Mouse (Mus musculus): ENCODE measurements around the gene Cnrip1. TPM values are rescaled to one million over a fixed set of nuclear protein-coding genes. Genes with fewer than 3 reads are reported as not detected.
"Not testable (repeated sequence)": the region's sequence is repeated elsewhere in the genome, so short reads cannot be mapped to it uniquely, and the experiment has no call there.

Cnrip1 gene
- 7.2 and 12.7 TPM in 2 replicates for polyA plus RNA-seq (2016; fragmentation: Nextera tagmentation; extraction: Ambion mirVana)

DNA sequence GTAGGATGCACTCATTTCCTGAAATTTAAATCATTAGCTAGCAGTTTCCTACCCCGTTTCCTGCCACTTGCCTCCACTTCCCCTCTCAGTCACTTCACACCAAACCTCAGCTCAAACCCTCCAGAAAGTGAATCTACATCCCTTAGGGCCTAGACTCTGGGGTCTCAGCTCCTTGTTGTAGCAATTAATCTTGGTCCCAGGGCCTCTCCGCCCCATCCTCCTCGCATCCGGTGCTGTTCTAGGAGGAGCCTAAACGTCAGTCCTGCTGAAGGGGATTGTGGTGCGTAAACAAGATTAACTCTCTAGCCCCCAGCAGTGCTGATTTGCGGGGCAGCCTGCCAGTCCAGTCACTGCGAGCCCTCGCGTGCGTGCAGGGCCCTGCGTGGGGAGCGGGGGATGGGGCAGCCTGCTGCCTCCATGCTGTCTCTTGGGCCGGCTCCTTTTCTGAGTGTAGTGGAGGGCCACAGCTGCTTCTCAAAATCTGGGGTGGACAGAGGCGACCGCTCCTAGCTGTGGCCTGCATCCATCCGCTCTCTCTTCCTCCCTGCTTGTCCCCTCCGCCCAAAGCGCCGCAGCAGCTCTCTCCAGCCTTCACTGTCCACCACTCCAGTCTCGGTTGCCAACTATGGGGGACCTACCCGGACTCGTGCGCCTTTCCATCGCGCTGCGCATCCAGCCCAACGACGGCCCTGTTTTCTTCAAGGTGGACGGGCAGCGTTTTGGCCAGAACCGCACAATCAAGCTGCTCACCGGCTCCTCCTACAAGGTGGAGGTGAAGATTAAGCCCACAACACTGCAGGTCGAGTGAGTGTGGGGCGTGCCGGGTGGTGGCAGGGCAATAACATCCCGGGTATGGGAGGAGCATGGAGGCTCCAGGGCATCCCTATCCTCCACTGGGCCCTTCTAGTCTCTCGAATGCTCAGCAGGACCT is at the start of gene Cnrip1, which contains the start of gene Plek:
TSS of gene Cnrip1 (plus strand) at position 42 of the 931 bp plus-strand sequence.
TSS of gene Plek (minus strand) at position 837 of the 931 bp plus-strand sequence.
- peaks cover 11% of the 10 kb centered on the region for H3K4me1 ChIP-seq
- H3K27me3 ChIP-seq (ENCODE audit: insufficient read depth, poor library complexity, severe bottlenecking), result no peaks in the 10 kb centered on the region
- H3K4me3 ChIP-seq, result peak within 1 kb of the TSS; percentile 66
- peak; percentile 77 for DNase-seq (ENCODE audit: low spot score)
- peak within 1 kb of the TSS; percentile 84 for H3K27ac ChIP-seq
- H3K9me3 ChIP-seq, result no peaks in the 10 kb centered on the region
- under 1% methylated on average over 38 of the region's 38 CpGs for whole genome bisulfite sequencing
- no peaks in the 10 kb centered on the region for H3K36me3 ChIP-seq

DNA sequence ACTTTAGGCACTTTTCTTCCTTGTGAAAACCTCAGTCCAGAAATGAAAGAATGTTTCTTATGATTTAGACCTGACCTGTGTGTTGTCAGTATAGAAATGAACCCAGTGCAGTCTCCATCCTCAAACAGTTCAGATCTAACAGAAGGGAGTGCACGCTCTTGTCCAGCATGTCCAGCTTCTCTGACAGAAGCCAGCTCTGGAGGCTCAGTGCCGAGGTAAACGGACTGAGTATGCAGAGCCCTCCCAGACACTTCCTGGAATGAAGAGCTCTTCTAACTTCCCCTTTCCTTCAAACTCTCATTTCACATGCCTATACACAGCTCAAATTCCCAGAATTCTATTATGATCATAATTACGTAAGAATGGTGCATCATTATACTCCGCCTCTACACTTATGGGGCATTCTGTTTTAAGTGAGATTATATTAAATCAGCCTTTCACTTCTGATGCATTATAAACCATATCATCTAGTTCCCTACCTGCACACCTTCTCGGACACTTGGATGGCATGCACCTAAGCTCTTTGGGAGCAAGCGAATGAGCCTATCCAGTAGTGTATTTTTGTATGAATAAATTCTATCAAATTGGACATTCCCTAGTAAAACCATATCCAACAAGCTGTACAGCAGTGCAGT is 48.5 kb upstream of the Cnrip1 start:
- no peak overlapping the region for H3K4me3 ChIP-seq
- no peaks in the 10 kb centered on the region for H3K27me3 ChIP-seq (ENCODE audit: insufficient read depth, poor library complexity, severe bottlenecking)
- no peaks in the 10 kb centered on the region for H3K9me3 ChIP-seq
- H3K27ac ChIP-seq, result no peak overlapping the region
- no peaks in the 10 kb centered on the region for H3K36me3 ChIP-seq
- H3K4me1 ChIP-seq, result no peaks in the 10 kb centered on the region
- no peak for DNase-seq (ENCODE audit: low spot score)
- 77% methylated on average over 7 of the region's 7 CpGs for WGBS

DNA sequence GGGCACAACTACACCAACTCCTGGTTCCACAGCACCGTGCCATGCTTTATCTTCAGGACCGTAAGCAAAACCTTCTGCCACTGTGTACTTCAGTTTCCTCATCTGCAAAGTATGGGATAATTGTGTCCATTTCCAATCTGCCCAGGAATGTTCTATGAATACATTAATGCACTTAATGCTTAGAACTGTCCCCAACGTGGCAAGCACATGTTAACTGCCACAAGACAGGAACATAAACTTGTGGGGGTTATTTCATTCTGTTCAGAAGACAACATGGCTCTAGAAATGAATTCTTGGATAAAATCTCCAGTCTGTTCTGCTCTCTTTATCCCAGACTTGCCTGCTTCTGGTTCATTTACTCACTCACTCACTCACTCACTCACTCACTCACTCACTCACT is 47.6 kb upstream of the Cnrip1 start:
- no peaks in the 10 kb centered on the region for H3K4me1 ChIP-seq
- WGBS, result 71% methylated on average over 3 of the region's 3 CpGs
- H3K4me3 ChIP-seq, result no peak overlapping the region
- H3K9me3 ChIP-seq, result no peaks in the 10 kb centered on the region
- H3K27ac ChIP-seq, result no peak overlapping the region
- H3K36me3 ChIP-seq, result no peaks in the 10 kb centered on the region
- H3K27me3 ChIP-seq (ENCODE audit: insufficient read depth, poor library complexity, severe bottlenecking), result no peaks in the 10 kb centered on the region
- no peak for DNase-seq (ENCODE audit: low spot score)

DNA sequence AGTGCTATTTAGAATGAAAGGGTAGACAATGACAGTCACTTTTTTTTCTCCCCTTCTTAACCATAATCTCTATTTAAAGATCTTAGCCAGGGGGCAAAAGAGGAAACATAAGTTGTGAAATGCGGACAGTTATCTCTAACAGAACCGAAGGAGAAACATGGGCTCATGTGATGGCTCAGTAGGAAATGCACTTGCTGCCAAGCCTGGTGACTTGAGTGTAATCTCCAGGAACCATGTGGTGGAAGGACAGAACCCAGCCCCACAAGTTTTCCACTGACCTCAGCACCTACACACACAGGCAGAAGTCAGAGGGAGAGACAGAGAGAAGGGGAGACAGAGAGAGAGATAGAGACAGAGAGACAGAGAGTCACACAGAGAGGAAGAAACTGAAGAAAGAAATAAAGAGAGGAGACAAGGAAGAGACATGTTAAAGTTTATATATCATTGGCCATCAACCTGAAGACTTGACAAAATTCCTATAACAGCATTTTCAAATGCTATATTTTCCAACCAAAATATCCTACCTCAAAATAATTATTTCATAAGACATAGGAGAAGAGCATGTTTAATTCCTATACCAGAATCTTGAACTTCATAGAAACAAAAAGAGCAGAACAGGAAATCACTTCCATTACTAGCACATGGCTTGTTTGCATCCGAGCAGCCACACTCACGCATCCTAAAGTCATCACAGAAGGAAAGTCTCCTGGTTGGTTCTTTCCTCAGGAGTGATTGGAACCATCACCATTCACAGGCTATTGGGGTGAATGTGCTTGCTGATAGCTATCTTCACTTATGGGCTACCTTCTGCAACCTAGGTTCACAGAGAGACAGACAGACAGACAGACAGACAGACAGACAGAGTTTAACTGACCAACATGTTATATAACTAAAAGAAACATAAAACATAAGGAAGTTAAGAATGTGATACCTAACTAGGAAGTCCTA is 46.2 kb upstream of the Cnrip1 start:
- no peak for DNase-seq (ENCODE audit: low spot score)

DNA sequence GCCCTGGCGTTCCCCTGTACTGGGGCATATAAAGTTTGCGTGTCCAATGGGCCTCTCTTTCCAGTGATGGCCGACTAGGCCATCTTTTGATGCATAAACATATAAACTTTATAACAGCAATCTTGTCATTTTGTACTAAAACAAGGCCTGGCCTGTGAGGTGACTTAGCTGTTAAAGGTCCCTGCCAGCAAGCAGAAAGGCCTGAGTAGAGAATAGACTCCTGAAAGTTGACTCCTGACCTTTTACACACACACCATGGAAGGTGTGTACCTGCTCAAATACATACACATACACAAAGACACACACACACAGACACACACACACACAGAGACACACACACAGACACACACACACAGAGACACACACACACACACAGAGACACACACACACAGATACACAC is 44.9 kb upstream of the Cnrip1 start:
- H3K9me3 ChIP-seq; H3K4me3 ChIP-seq; H3K27ac ChIP-seq; H3K27me3 ChIP-seq (ENCODE audit: insufficient read depth, poor library complexity, severe bottlenecking); H3K36me3 ChIP-seq; H3K4me1 ChIP-seq; DNase-seq (ENCODE audit: low spot score): not testable (repeated sequence)
- 75% methylated on average over 3 of the region's 3 CpGs for WGBS

More for the DNA sequence above, 46.2 kb upstream of the Cnrip1 start:
- 74% methylated on average over 4 of the region's 4 CpGs for WGBS
- H3K27me3 ChIP-seq (ENCODE audit: insufficient read depth, poor library complexity, severe bottlenecking), result no peaks in the 10 kb centered on the region
- H3K9me3 ChIP-seq, result no peaks in the 10 kb centered on the region
- no peaks in the 10 kb centered on the region for H3K4me1 ChIP-seq
- no peak overlapping the region for H3K27ac ChIP-seq
- no peaks in the 10 kb centered on the region for H3K36me3 ChIP-seq
- no peak overlapping the region for H3K4me3 ChIP-seq

DNA sequence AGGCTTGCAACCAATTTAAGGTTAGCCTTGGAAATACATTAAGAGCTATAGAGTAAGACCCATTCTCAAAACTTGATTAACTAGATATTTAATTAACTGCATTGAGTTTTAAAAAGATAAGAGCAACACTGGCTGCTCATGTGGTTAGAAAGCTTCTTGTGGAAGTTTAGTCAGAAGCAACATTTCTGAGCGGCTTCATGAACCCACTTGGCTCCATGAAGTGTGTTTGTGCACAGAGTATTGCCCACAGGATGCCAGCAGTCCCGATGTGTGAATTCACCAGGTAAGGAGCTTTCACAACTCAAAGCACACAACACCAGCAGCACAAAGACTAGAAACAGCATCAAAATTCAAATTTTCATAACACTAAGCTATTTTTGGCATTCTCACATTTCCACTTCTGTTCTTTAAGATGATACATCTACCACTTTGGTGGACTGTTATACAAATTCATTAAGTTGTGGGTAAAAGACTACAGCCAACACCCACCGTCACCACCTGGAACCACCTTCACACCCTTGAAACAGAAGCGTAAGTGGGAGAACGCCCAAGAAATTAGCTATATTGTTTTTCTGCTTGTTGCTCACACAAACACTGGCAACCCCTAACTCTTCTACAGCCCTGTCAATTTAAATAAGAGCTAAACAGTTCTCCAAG is 43.7 kb upstream of the Cnrip1 start:
- 85% methylated on average over 5 of the region's 5 CpGs for WGBS
- Histone ChIP-seq H3K27ac (no peak overlapping the region), H3K27me3 (ENCODE audit: insufficient read depth, poor library complexity, severe bottlenecking) (no peaks in the 10 kb centered on the region), H3K9me3 (no peaks in the 10 kb centered on the region), H3K4me3 (no peak overlapping the region), H3K36me3 (no peaks in the 10 kb centered on the region), H3K4me1 (no peaks in the 10 kb centered on the region)
- no peak for DNase-seq (ENCODE audit: low spot score)

DNA sequence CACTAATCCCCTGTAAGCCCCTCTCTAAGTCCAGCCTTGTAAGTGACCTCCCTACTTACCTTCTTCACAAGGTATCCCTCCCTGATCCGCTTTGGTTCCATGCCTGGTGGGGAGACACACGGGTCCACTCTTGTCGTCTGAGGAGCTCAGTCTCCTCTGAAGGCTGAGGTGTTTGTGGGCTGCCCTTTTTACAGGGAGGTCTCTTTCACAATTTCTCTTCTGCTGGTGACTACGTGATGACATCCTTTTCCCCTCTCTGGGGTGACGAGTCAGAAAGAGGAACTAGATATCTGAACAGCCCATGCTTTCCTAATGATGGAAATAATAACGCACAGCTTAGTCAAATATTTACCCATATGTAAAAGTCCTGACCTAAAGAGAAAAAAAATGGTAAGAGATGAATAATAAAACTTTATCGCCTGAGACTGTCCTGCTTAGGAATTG is 42.9 kb upstream of the Cnrip1 start:
- Histone ChIP-seq H3K36me3 (no peaks in the 10 kb centered on the region), H3K4me1 (no peaks in the 10 kb centered on the region), H3K27me3 (ENCODE audit: insufficient read depth, poor library complexity, severe bottlenecking) (no peaks in the 10 kb centered on the region), H3K4me3 (no peak overlapping the region), H3K9me3 (no peaks in the 10 kb centered on the region), H3K27ac (no peak overlapping the region)
- DNase-seq (ENCODE audit: low spot score), result no peak
- whole genome bisulfite sequencing, result 56% methylated on average over 7 of the region's 7 CpGs

DNA sequence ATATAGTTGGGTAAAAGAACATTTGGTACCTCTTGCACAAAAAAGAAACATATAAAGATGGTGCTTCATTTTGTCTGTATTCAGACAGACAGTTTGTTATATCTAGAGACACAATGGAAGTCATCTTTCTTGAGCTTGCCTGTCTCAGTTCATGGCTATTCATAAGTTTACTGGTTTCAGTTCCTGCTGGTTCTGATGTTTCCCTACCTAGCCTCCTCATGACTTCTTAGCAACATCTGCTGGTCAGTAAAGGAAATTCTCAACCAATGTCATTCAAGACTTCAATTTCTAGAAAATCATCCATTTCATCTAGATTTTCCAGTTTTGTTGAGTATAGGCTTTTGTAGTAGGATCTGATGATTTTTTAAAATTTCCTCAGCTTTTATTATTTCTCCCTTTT is 38.4 kb upstream of the Cnrip1 start:
- H3K27me3 ChIP-seq (ENCODE audit: insufficient read depth, poor library complexity, severe bottlenecking), result no peaks in the 10 kb centered on the region
- no peak overlapping the region for H3K4me3 ChIP-seq
- no peaks in the 10 kb centered on the region for H3K9me3 ChIP-seq
- no peaks in the 10 kb centered on the region for H3K4me1 ChIP-seq
- H3K27ac ChIP-seq, result no peak overlapping the region
- no peak for DNase-seq (ENCODE audit: low spot score)
- no peaks in the 10 kb centered on the region for H3K36me3 ChIP-seq

DNA sequence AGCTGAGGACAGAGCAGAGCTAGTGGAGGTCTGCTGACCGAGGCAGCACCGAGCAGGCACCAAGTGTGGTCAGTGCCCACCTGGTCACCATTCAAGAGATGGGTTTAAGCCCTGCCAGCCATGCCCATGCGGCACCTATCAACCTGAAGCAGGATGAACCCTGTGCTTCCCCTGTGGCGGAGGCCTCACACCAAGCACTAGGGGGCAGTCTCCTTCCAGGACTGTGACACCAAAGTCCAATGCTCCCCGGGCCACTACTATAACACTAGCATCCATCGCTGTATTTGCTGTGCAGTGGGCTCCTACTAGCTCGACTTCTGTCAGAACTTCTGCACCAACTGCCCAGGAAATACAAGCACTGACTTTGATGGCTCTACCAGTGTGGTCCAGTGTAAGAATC is 32.1 kb upstream of the Cnrip1 start:
- DNase-seq (ENCODE audit: low spot score), result no peak
- no peaks in the 10 kb centered on the region for H3K4me1 ChIP-seq
- 85% methylated on average over 7 of the region's 7 CpGs for WGBS
- H3K27ac ChIP-seq, result no peak overlapping the region
- no peaks in the 10 kb centered on the region for H3K36me3 ChIP-seq
- no peak overlapping the region for H3K4me3 ChIP-seq
- H3K27me3 ChIP-seq (ENCODE audit: insufficient read depth, poor library complexity, severe bottlenecking), result no peaks in the 10 kb centered on the region
- H3K9me3 ChIP-seq, result peaks cover 8% of the 10 kb centered on the region

DNA sequence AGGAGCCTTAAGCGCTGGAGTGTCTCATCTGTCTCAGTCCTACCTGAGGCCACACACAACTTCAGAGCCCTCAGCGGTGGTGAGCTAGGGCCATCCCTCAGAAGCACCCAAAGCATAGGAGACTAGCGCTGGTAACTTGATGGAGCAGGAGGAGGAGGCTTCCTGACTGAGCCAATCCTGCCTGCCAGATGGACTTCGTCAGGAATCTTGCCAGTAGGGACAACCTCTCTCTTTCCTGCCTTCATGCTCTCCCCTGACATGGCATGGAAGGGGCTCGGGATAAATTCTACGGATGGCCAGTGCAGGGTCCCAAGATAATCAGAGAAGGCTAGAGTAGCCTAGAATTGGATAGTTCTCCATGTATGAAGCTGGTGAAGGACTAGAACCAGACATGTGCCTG is 28.2 kb upstream of the Cnrip1 start:
- Histone ChIP-seq H3K4me3 (no peak overlapping the region), H3K4me1 (no peaks in the 10 kb centered on the region), H3K27me3 (ENCODE audit: insufficient read depth, poor library complexity, severe bottlenecking) (no peaks in the 10 kb centered on the region), H3K9me3 (peaks cover 8% of the 10 kb centered on the region), H3K36me3 (no peaks in the 10 kb centered on the region), H3K27ac (no peak overlapping the region)
- 74% methylated on average over 6 of the region's 6 CpGs for WGBS
- DNase-seq (ENCODE audit: low spot score), result no peak

DNA sequence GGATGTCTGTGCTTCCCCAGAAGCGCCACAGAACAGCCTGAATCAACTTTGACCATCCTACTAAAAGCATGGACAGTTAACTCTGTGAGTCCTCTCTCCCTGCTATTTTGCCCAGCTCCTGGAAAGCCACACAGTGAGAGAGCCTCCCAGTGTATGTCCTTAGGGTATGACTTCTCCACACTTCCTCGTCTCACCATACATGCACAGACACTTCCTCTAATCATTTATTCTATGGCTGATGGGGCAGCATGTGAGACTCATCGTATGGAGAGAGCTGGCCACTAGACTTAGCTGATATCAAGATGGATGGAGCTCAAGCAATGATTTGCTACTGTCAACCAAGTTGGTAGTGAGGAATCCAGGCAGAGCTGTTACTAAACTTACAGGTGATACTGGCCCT is 27.4 kb upstream of the Cnrip1 start:
- Histone ChIP-seq H3K36me3 (no peaks in the 10 kb centered on the region), H3K9me3 (peaks cover 5% of the 10 kb centered on the region; the same call in 1 of the 2 replicates), H3K4me1 (no peaks in the 10 kb centered on the region), H3K27me3 (ENCODE audit: insufficient read depth, poor library complexity, severe bottlenecking) (no peaks in the 10 kb centered on the region), H3K4me3 (no peak overlapping the region), H3K27ac (no peak overlapping the region)
- no peak for DNase-seq (ENCODE audit: low spot score)
- WGBS, result 87% methylated on average over 3 of the region's 3 CpGs

DNA sequence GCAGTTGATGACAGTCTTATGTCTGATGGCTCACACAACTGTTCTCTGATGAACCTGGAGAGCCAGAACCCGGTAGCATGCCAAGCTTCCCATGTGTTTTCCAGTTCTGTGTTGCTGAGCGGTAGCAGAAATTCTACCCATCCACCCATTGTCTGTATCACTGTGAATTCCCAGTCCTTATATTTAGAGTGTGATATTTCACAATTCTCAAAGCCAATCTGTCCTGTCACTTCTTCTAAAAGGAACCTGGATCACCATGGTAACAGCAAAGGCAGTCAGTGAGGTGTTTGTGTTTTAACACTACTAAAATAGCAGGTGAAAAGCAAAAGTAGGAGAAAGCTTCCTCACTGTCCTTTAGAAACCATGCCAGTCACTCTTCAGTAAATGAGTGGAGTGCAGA is 5.6 kb upstream of the Cnrip1 start:
- no peaks in the 10 kb centered on the region for H3K4me1 ChIP-seq
- no peaks in the 10 kb centered on the region for H3K9me3 ChIP-seq
- DNase-seq (ENCODE audit: low spot score), result no peak
- H3K36me3 ChIP-seq, result no peaks in the 10 kb centered on the region
- WGBS, result 84% methylated on average over 2 of the region's 2 CpGs
- no peaks in the 10 kb centered on the region for H3K27me3 ChIP-seq (ENCODE audit: insufficient read depth, poor library complexity, severe bottlenecking)
- H3K27ac ChIP-seq, result no peak overlapping the region
- H3K4me3 ChIP-seq, result no peak overlapping the region

Measured in heart, embryonic 10.5 days (tissue).